Mouse (Mus musculus): ENCODE measurements around the gene Fkbpl.

- no peak for TF ChIP-seq CTCF (conservative IDR thresholded peaks at IDR 0.05; ENCODE audit: low read length)
- TF ChIP-seq POU5F1 (IDR thresholded peaks at IDR 0.05; ENCODE audit: borderline replicate concordance, low read length): no peak
- no peak for TF ChIP-seq NANOG (IDR thresholded peaks at IDR 0.05; ENCODE audit: borderline replicate concordance, low read length)
Observed at GRCm38 (mm10) chr17:34597566-34598095, 46.9 kb upstream of the Fkbpl start, which contains the start of gene Ager.

Measured in E14TG2a.4 (cell line).